Mouse (Mus musculus) midbrain, embryonic 11.5 days (tissue): ENCODE measurements around the gene Plekhd1. TPM values are rescaled to one million over a fixed set of nuclear protein-coding genes. Genes with fewer than 3 reads are reported as not detected.

Source experiments
- ATAC-seq: fragments of 200-750 bp; cut with Nextera tagmentation; 2 replicates; pipeline ENCODE4 v1.8.0; 2017; ENCODE audit warnings: moderate TSS enrichment, moderate library complexity; ENCODE audit not compliant: low FRiP score
- DNase-seq: peaks from one replicate; pipeline ENCODE4 v3.0.0; 2015; ENCODE audit warnings: low spot score; ENCODE audit errors: missing footprints
- H3K27ac ChIP-seq: fragments of 300-500 bp; sonication (generic); 2 replicates; pipeline ENCODE4 v1.5.1; 2014; ENCODE audit warnings: low read depth, low read length
- H3K27me3 ChIP-seq: fragments of 300-500 bp; sonication (generic); 2 replicates; pipeline ENCODE4 v1.6.1; 2014; ENCODE audit warnings: mild to moderate bottlenecking, low read length, moderate library complexity, mixed read lengths; ENCODE audit not compliant: control insufficient read depth, insufficient read depth
- H3K36me3 ChIP-seq: fragments of 300-500 bp; sonication (generic); 2 replicates; pipeline ENCODE4 v1.6.1; 2014; ENCODE audit warnings: mild to moderate bottlenecking, low read length, moderate library complexity, mixed read lengths; ENCODE audit not compliant: control insufficient read depth, insufficient read depth
- H3K4me1 ChIP-seq: fragments of 300-500 bp; sonication (generic); 2 replicates; pipeline ENCODE4 v1.6.1; 2014; ENCODE audit warnings: low read length; ENCODE audit not compliant: control insufficient read depth, insufficient read depth
- H3K4me2 ChIP-seq: fragments of 300-500 bp; sonication (generic); 2 replicates; pipeline ENCODE4 v1.6.1; 2014; ENCODE audit warnings: mild to moderate bottlenecking, moderate library complexity
- H3K4me3 ChIP-seq: fragments of 300-500 bp; sonication (generic); 2 replicates; pipeline ENCODE4 v1.5.1; 2014; ENCODE audit warnings: low read depth, low read length
- H3K9ac ChIP-seq: fragments of 300-500 bp; sonication (generic); 2 replicates; pipeline ENCODE4 v1.6.1; 2014; ENCODE audit warnings: low read length
- H3K9me3 ChIP-seq: fragments of 300-500 bp; sonication (generic); 2 replicates; pipeline ENCODE4 v1.6.1; 2016; ENCODE audit warnings: low read length; ENCODE audit not compliant: control insufficient read depth
- WGBS: fragments of 180-500 bp; shearing (Covaris S2); extraction: QIAGEN DNeasy Blood & Tissue Kit; methylation state at CpG from one replicate; pipeline ENCODE4 v1.1.7; 2014; 5-methylcytosine and 5-hydroxymethylcytosine counted together
- polyA plus RNA-seq: library from polyadenylated mRNA; unstranded; fragments of >200 nt; fragmentation: Nextera tagmentation; extraction: Ambion mirVana; gene quantifications from 2 replicates; pipeline ENCODE4 v1.2.1, GENCODE M21; 2014

Gene Plekhd1
- polyA plus RNA-seq, 1 experiment from 2014 or later, result 1.4 TPM

GRCm38 (mm10) chr12:80759387-80759712 is 67.0 kb downstream of the Plekhd1 start:
- Histone ChIP-seq H3K9ac (peak overlapping the region; percentile 87), H3K36me3 (peaks cover 46% of the 10 kb centered on the region), H3K27ac (peak overlapping the region; percentile 99), H3K4me2 (peak overlapping the region; percentile 72), H3K27me3 (peaks cover 6% of the 10 kb centered on the region; the same call in 1 of the 2 replicates), H3K4me1 (peaks cover 14% of the 10 kb centered on the region), H3K4me3 (peak overlapping the region; percentile 52), H3K9me3 (peaks cover 40% of the 10 kb centered on the region)
- DNase-seq (peak; percentile 98), ATAC-seq (peak; percentile 59)
- 3% methylated on average over 12 of the region's 13 CpGs for WGBS

GRCm38 (mm10) chr12:80759713-80760395 is 67.5 kb downstream of the Plekhd1 start:
- Histone ChIP-seq H3K9me3 (peaks cover 38% of the 10 kb centered on the region), H3K4me2 (peak overlapping the region; percentile 72), H3K4me1 (peaks cover 14% of the 10 kb centered on the region), H3K4me3 (peak overlapping the region; percentile 52), H3K9ac (peak overlapping the region; percentile 87), H3K27ac (peak overlapping the region; percentile 99), H3K36me3 (peaks cover 42% of the 10 kb centered on the region), H3K27me3 (peaks cover 6% of the 10 kb centered on the region; the same call in 1 of the 2 replicates)
- peak; percentile 98 for DNase-seq
- peak; percentile 72 for ATAC-seq
- WGBS, result 0% methylated on average over 22 of the region's 22 CpGs

- H3K4me3 ChIP-seq, result peak within 1 kb of the TSS; percentile 52
- peaks cover 35% of the 10 kb centered on the region for H3K9me3 ChIP-seq
- peaks cover 6% of the 10 kb centered on the region; the same call in 1 of the 2 replicates for H3K27me3 ChIP-seq
- H3K4me2 ChIP-seq, result peak within 1 kb of the TSS; percentile 72
- H3K36me3 ChIP-seq, result peaks cover 37% of the 10 kb centered on the region
- H3K27ac ChIP-seq, result peak within 1 kb of the TSS; percentile 99
- DNase-seq (no peak), ATAC-seq (peak; percentile 73)
- WGBS, result under 1% methylated on average over 24 of the region's 24 CpGs
- H3K4me1 ChIP-seq, result peaks cover 14% of the 10 kb centered on the region
- peak within 1 kb of the TSS; percentile 87 for H3K9ac ChIP-seq
Measured at GRCm38 (mm10) chr12:80760396-80760801, 68.0 kb downstream of the Plekhd1 start, which contains the start of gene Ccdc177. Ccdc177 (minus strand) TSS chr12:80760687.

DNA sequence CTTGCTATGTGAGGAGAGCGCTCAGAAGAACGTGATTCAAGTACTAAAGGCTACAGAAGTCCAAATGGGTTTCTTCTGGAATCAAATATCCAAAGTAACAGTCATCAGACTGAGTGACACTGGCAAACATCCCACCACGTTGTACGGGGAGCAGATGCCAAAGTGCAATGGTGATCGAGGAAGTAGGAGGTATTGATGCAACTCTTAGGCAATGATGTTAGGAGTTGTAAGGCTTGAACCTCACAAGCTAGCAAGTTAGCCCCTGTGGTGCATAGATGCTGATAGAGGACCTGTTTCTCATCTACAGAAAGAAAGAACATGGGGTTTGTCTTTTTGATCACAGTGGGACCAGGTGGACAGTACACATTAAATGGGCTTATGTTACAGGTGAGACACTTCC is 70.6 kb downstream of the Plekhd1 start:
- Histone ChIP-seq H3K4me3 (no peak overlapping the region), H3K27ac (no peak overlapping the region), H3K9me3 (peaks cover 10% of the 10 kb centered on the region), H3K36me3 (peaks cover 11% of the 10 kb centered on the region), H3K9ac (no peak overlapping the region), H3K4me2 (no peak overlapping the region), H3K27me3 (no peaks in the 10 kb centered on the region), H3K4me1 (peaks cover 14% of the 10 kb centered on the region)
- ATAC-seq, result no peak
- no peak for DNase-seq
- 95% methylated on average over 5 of the region's 5 CpGs for WGBS

GRCm38 (mm10) chr12:80764116-80764515 is 71.7 kb downstream of the Plekhd1 start:
- no peaks in the 10 kb centered on the region for H3K9me3 ChIP-seq
- 70% methylated on average over 4 of the region's 4 CpGs for WGBS
- H3K4me3 ChIP-seq, result no peak overlapping the region
- DNase-seq, result no peak
- H3K4me1 ChIP-seq, result peaks cover 6% of the 10 kb centered on the region
- no peaks in the 10 kb centered on the region; the same call in 1 of the 2 replicates for H3K36me3 ChIP-seq
- no peak for ATAC-seq
- no peak overlapping the region for H3K4me2 ChIP-seq
- H3K27me3 ChIP-seq, result no peaks in the 10 kb centered on the region
- no peak overlapping the region for H3K27ac ChIP-seq
- H3K9ac ChIP-seq, result no peak overlapping the region

DNA sequence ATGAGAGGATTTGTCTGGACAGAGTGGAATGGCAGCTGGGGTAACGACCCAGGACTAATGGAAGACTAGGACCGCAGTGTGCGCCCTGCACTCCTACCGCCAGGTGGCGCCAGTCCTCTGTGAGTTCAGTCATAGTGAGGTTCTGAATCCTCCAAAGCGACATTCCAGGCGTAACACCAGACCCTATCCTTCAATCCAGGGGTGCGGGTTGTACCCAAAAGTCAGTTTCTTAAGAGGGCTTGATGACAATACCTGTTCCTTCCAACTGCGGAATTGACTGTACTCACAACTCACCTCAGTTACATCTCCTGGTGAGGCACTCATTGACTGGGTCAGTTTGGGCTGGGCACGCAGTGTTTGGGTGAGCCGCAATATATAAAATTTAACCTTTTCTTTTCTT is 77.3 kb downstream of the Plekhd1 start:
- H3K9ac ChIP-seq, result no peak overlapping the region
- ATAC-seq (peak; percentile 76), DNase-seq (peak; percentile 99)
- H3K27me3 ChIP-seq, result no peaks in the 10 kb centered on the region
- H3K36me3 ChIP-seq, result no peaks in the 10 kb centered on the region
- H3K4me2 ChIP-seq, result no peak overlapping the region
- H3K9me3 ChIP-seq, result no peaks in the 10 kb centered on the region
- no peak overlapping the region for H3K27ac ChIP-seq
- no peak overlapping the region for H3K4me3 ChIP-seq
- H3K4me1 ChIP-seq, result no peaks in the 10 kb centered on the region
- 21% methylated on average over 11 of the region's 11 CpGs for WGBS

Other genes with a start within 250 kb of the Plekhd1 start
- 40.3 and 49.2 TPM in 2 replicates for gene Exd2, start 229.5 kb upstream of the Plekhd1 start, polyA plus RNA-seq
- 13.1 and 14.0 TPM in 2 replicates for gene Galnt16, start 174.3 kb upstream of the Plekhd1 start, polyA plus RNA-seq
- gene Slc39a9, start 48.7 kb upstream of the Plekhd1 start, polyA plus RNA-seq, result 29.8 and 30.4 TPM in 2 replicates
- 361 and 378 TPM in 2 replicates for gene Erh, start 48.2 kb upstream of the Plekhd1 start, polyA plus RNA-seq
- 4.9 and 5.3 TPM in 2 replicates for gene Ccdc177, start 68.1 kb downstream of the Plekhd1 start, polyA plus RNA-seq
- 18.4 and 19.0 TPM in 2 replicates for gene Susd6, start 97.9 kb downstream of the Plekhd1 start, polyA plus RNA-seq